Mouse (Mus musculus): ENCODE data around the gene Ncor2.

- TF ChIP-seq CTCF (IDR thresholded peaks at IDR 0.05; ENCODE audit: borderline replicate concordance, control insufficient read depth, extremely low read depth, insufficient read depth, low read length, poor library complexity) (no peak), POLR2A (IDR thresholded peaks at IDR 0.05; ENCODE audit: control insufficient read depth, extremely low read depth, insufficient read depth, low read length, poor library complexity) (no peak)
Observed at GRCm38 (mm10) chr5:125117238-125117637, 61.8 kb downstream of the Ncor2 start.

All from thymus, adult 2 months (tissue).